Mouse (Mus musculus) right cerebral cortex, adult 2 months (tissue): ENCODE data around the gene Ppp1r37.

ENCODE experiments used
- DNase-seq, 2 experiments: peaks; one replicate each; pipeline ENCODE4 v3.0.0; 2021 to 2022; ENCODE audit warnings: low spot score in 2 of 2

Gene Ppp1r37

DNA sequence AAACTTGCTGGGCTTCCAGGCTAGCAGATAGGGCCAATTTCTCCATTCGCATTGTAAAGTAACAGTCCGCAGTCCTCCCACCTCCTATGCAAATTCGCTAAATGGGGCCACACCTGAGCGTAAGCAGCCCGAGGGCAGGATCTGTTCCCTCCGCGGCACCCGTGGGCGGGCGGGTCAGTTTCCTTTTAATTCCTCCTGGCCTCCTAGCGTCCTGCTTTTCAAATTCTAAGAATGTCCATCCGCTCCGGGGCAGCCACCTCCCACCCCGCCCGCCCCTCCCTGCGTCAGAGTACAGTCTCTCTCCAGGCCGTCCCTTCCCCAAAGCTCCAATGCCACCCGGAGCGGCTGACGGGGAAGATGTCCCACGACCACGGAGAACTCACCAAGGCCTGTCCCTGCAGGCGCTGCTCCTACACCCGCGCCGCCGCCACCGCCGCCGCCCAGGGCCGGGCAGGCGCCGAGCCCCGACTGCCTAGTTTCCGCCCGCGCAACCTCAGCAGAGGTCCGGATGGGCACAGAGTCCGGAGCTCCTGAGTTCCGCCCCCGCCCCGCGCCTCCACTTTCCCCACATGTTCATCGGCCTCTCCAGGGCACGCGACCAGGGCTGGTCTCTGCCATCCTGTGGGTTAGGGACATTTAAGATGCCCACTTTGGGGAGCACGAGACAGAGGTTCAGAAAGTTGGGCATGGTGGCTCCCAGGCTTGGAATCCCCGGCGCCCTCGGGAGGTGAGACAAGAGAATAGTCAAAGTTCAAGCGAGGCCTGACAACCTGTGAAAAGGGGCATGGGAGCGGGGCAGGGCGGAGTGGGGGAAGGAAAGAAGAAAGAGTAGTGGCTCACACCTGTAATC lies 10.3 kb upstream of the Ppp1r37 start:
- DNase-seq = peak; percentile 55 to 67

DNA sequence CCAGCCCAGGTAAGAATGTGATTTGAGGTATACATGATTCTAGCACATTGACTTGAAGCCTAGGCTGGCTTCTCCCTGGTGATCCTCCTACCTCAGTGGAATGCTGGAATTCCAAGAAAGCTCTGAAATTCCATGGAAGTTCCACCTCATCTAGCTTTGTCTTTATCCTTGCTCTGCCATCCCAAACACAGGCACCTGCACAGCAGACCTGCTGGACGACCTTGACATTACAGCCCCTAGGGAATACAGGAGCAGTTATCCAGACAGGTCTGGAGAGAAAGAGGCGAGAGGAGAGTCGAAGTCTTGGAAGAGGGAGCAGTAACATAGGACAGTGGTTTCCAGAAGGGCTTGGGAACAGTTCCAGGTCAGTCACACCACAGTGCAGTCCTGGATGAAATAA lies 6.8 kb upstream of the Ppp1r37 start:
- DNase-seq = no peak

- no peak for DNase-seq
Measured at GRCm38 (mm10) chr7:19567426-19567825, 4.5 kb upstream of the Ppp1r37 start.

DNA sequence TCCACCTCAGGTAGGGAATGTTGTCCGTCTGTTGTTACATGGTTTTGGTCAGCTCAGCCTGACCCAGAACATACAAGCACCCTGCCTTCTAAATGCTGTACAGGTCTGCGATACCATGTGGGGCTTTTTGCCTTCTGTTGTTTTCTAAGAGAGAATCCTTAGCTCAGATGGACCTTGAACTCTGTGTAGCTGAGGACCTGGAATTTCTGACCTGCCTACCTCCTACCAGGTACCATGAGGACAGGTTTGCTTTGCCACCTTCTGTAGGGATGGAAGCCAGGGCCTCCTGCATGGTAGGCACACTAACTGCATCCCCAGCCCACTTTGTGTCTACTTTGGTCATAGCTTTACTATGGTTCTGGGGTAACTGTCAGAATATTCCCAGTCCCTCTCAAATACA lies 2.9 kb upstream of the Ppp1r37 start:
- DNase-seq = no peak

GRCm38 (mm10) chr7:19564455-19564854 lies 1.6 kb upstream of the Ppp1r37 start:
- DNase-seq = no peak

- no peak for DNase-seq
Measured at GRCm38 (mm10) chr7:19563884-19564283, 1.0 kb upstream of the Ppp1r37 start.

DNA sequence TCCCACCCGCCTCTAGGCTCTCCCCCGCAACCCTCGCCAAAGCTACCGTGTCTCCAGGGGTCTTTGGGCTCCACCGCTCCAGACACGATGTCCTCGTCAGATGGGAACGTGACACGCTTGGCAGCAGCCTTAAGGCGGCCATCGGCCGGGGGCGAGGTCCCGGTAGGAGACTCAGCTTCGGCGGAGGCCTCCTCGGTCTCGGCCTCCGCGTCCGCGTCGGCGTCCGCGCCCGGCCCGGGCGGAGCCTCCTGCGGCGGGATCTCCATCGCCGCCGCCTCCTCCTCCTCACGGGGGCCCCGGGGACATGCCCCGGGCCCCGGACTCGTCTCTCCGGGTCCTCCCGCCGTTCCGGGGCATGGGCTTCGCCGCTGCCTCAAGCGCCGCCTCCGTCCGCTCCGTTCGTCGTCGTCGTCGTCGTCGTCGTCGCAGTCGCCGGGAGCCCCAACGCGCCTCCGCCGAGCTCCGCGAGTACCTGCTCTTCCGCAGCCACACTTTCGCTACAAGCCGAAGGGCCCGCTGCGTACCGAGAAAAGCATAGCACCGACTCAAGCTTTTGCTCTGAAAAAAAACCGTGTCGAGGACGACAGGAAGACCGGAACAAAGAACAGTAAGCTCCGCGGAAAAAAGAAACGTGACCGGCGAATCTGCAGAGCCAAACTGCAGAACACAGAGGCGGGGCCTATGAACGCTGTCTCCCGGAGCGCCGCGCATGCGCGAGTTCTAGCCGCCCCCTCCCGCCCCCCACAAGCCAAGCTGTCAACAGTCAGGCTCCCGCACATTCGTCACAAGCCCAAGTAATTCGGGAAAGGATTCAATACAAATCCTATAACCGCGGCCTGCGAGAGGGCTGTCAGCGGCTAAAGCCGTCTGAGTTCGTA lies 872 bp downstream of the Ppp1r37 start:
- peak; percentile 85 to 88 for DNase-seq

GRCm38 (mm10) chr7:19561431-19561764 lies 1.5 kb downstream of the Ppp1r37 start:
- peak in 1 of 2 experiments; percentile 29 for DNase-seq

- no peak for DNase-seq
Measured at GRCm38 (mm10) chr7:19560491-19561260, 2.2 kb downstream of the Ppp1r37 start.

DNA sequence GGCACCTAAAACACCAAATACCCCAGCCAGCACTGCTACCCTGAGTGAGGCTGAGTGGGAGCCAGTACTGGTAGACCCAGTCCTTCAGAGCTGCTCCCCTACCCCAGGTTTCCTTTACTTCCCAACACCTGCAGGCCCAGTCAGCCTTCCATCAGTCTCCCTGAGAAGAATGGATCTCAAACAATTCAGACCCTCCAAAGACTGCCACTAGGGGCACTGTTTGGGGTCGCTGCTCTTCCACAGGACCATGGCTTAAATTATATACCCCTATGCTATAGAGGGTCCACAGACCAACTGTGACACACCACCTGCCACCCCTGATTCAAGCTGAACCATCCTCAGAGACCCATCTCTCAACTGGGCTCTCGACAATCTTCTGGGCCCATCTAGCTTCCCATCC lies 3.9 kb downstream of the Ppp1r37 start:
- no peak for DNase-seq

DNA sequence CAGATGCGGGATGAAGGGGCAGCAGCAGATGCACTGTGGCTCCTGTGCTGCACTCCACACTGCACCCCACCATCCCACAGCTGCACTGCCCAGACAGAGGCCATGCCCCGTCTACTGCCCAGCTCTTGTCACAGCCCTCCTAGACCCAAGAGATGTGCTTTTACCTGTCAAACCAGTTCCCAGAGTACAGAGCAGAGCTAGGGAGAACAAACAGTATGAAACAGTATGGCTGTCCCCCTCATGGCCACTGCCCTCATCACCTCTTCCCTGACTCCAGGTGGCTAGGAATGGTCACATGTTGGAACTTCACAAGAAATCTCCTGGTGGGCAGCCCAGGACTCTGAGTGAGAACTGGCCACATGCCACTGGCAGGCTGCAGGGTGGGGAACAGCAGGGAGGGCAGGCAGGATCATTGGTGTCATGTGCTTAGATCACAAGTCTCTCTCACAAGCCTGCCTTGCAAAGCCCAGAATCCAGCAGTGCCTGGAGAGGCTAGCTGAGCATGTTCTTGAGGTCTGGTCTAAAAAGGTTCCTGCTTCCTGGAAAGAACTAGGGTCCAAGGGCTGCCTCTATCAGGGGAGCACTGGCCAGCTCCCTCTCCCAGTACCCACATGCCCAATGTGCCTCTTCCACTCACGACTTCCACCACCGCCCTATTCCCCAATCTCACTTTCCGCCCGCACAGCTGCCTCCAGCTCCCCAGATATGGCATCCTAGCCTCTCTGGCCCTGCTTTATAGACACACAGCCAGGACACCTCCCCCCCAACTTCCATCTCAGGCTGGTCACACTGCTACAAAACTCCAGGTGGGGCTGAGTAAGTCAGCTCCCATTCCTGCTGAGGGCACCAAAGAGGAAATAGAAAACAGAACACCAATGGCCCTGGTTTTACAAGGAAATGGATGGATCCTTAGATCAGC lies 4.6 kb downstream of the Ppp1r37 start:
- peak in 1 of 2 experiments; percentile 48 for DNase-seq

GRCm38 (mm10) chr7:19557086-19557485 lies 5.8 kb downstream of the Ppp1r37 start:
- DNase-seq = no peak

DNA sequence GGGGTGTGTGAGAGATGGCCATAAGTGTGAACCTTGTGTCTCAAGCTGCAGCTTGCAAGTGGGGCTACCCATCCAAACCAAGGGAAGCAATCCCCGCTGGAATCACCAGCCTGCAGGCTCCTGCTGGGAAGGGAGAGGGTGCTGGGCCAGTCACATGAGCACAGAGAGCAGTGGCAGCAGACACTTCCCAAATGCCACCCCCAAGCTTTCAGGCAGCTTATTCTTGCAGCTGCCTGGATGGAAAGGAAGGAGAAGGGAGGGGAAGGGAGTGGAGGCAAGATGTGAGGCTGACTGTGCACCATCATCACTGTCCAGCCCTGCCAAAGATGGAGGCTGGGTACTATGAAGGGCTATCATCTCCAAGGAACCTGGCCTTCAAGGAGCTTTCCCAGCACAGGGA lies 8.7 kb downstream of the Ppp1r37 start:
- peak; percentile 72 to 75 for DNase-seq

- no peak for DNase-seq
Measured at GRCm38 (mm10) chr7:19552443-19552842, 10.4 kb downstream of the Ppp1r37 start.

GRCm38 (mm10) chr7:19551634-19552033 lies 11.2 kb downstream of the Ppp1r37 start:
- DNase-seq = no peak

DNA sequence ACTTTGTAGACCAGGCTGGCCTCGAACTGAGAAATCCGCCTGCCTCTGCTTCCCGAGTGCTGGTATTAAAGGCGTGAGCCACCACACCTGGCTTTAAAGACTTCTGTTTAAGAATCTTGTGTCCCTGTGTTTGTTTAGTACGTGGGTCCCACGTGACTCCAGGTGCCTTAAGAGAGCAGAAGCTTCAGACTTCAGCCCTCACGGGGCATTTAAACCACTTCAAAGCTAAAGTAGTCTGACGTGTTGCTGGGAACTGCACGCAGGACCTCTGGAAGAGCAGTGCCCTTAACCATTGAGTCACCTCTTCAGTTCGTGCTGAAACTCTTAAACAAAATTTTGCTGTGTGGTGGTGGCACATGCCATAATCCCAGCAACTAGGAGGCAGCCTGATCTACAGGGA lies 13.5 kb downstream of the Ppp1r37 start:
- DNase-seq = no peak

GRCm38 (mm10) chr7:19547344-19547969 lies 15.4 kb downstream of the Ppp1r37 start:
- no peak for DNase-seq

GRCm38 (mm10) chr7:19546007-19546406 lies 16.9 kb downstream of the Ppp1r37 start:
- no peak for DNase-seq

DNA sequence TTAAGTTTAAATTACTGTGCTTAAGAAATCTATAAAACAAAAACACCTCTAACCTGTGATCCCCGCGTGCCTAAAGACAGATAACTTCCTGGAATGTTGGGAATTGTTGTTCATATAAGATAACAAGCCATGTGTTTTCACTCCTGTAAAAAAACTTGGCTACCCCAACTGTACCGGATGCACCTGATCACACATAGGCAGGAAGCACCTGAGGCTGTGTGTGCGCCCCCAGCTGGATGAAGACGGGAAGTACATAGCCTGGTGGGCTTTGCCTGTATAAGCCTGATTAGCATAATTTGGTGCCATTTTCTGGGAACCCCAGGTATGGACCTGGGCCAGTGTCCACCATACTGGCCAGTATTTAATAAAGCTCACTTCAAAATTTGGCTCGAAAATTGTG lies 19.3 kb downstream of the Ppp1r37 start:
- DNase-seq = no peak

GRCm38 (mm10) chr7:19542155-19542691 lies 20.7 kb downstream of the Ppp1r37 start:
- DNase-seq = no peak
